Mouse (Mus musculus): ENCODE results near the gene Bbox1. TPM values are rescaled to one million over a fixed set of nuclear protein-coding genes. Genes with fewer than 3 reads are reported as not detected.

Gene Bbox1
- not detected in 2 replicates for polyA plus RNA-seq (2012; rRNA removed)

DNA sequence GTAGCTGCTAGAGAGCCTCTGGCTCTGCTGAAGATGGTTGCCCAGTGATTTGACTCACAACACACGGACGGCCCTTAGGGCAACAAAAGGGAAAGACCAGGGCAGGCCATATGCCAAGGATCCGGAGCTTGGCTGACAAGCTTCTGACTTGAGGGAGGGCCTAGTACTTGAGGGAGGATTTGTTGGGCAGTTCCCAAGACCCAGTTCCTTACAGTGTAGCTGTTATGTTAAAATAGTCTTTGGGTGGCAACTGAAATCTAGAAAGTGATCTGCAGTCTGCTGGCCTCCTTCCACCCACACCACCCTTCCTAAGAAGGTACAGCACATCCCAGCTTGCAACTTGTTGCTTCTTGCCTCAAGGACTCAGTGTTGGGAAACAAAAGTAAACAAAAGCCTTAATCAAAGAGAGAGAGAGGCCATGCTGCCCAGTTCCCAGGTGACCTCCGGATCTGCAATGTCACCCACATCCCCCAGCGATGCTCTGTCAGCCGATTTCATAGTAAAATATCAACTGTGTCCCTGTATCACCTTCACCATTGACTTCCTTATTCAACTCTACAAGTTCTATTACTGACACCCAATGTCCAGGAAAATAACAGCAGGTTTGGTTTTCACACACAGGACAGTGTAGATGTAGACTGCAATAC lies at the start of gene Bbox1:
Bbox1 (minus strand) TSS at position 52 of the 647 bp plus-strand sequence.
- Histone ChIP-seq H3K36me3 (ENCODE audit: control insufficient read depth, insufficient read depth, low read length) (no peaks in the 10 kb centered on the region), H3K27me3 (ENCODE audit: control insufficient read depth, insufficient read depth, low read length) (no peaks in the 10 kb centered on the region), H3K4me1 (ENCODE audit: control insufficient read depth, insufficient read depth, insufficient read length) (no peaks in the 10 kb centered on the region), H3K4me3 (ENCODE audit: extremely low read depth, insufficient read depth, insufficient read length) (no peak within 1 kb of the TSS), H3K27ac (ENCODE audit: insufficient read depth, low read length) (no peak within 1 kb of the TSS)
- no peak for DNase-seq (ENCODE audit: low read depth in 1 of 2, low spot score in 2 of 2)
- TF ChIP-seq CTCF (IDR thresholded peaks at IDR 0.05; ENCODE audit: extremely low read depth, insufficient read depth, insufficient read length, insufficient replicate concordance) (no peak), POLR2A (IDR thresholded peaks at IDR 0.05; ENCODE audit: low read depth, low read length) (no peak)
- 84% methylated on average over 6 of the region's 6 CpGs for WGBS

DNA sequence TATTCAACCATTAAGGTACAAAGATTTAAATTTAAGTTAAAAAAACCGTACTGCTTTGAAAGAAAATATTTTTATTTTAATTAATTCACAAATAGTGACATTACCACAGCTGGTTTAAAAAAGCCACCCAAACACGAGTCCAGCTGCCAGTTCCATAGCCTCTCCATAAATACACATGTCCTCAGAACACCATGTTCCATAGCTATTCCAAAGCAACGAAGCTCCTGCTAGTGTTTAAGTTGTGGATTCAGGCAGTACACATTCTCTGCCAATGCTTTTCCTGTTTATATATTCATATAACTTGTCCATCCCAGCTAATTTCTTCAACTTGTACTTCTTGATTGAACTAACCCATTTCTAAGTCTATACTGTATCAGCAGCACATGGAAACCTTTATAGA lies 49.5 kb upstream of the Bbox1 start:
- TF ChIP-seq CTCF (IDR thresholded peaks at IDR 0.05; ENCODE audit: extremely low read depth, insufficient read depth, insufficient read length, insufficient replicate concordance) = no peak
- no peak for TF ChIP-seq POLR2A (IDR thresholded peaks at IDR 0.05; ENCODE audit: low read depth, low read length)

DNA sequence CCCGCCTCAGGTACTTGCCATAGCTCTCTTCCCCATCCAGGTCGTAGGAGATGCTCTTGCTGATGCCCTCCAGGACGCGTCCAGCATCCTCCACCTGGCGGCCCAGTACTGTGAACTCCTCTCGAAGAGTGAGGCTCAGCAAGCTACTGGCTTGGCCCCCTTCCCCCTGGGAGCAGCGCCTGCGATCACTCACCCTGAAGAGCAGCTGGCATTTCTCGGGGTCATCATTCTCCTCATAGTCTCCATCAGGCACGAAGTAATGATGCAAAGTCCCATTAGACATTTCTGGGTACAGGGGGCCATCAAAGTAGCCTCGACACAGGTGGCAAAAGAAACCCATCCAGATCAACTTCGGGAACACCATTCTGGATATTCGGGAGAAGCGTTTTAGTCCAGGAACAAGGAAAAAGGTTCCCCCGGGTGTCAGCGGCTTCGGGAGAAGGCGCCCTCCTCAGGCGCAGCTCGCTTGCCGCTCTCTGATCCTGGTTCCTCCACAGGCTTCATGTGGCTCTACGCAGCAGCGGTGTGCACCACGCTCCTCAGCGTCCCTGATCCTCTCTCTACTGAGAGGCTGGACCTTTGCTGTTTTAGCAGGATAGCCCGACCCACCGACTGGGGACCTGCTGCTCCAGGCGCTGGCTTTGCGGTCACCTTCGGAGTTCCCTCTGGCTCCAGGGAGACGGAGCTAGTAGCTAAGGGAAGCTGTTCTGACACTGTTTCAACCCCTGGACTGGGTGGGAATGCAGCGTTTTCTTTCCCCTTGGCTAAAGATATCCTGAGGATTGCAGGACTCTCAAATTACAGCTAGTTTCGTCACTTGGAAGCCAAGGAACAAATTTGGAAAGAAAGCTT lies 48.3 kb upstream of the Bbox1 start, which contains the start of gene Fibin:
Fibin (minus strand) TSS at position 752 of the 852 bp plus-strand sequence.
- DNase-seq (ENCODE audit: low read depth in 1 of 2, low spot score in 2 of 2) = no peak
- no peak within 1 kb of the TSS for H3K4me3 ChIP-seq (ENCODE audit: extremely low read depth, insufficient read depth, insufficient read length)
- H3K36me3 ChIP-seq (ENCODE audit: control insufficient read depth, insufficient read depth, low read length) = no peaks in the 10 kb centered on the region
- H3K4me1 ChIP-seq (ENCODE audit: control insufficient read depth, insufficient read depth, insufficient read length) = no peaks in the 10 kb centered on the region
- TF ChIP-seq CTCF (IDR thresholded peaks at IDR 0.05; ENCODE audit: extremely low read depth, insufficient read depth, insufficient read length, insufficient replicate concordance) = no peak
- TF ChIP-seq POLR2A (IDR thresholded peaks at IDR 0.05; ENCODE audit: low read depth, low read length) = no peak
- H3K27ac ChIP-seq (ENCODE audit: insufficient read depth, low read length) = no peak within 1 kb of the TSS
- 10% methylated on average over 33 of the region's 33 CpGs for WGBS
- H3K27me3 ChIP-seq (ENCODE audit: control insufficient read depth, insufficient read depth, low read length) = no peaks in the 10 kb centered on the region

More for the DNA sequence above, 49.5 kb upstream of the Bbox1 start:
- DNase-seq (ENCODE audit: low read depth in 1 of 2, low spot score in 2 of 2) = no peak
- Histone ChIP-seq H3K27ac (ENCODE audit: insufficient read depth, low read length) (no peak overlapping the region), H3K4me1 (ENCODE audit: control insufficient read depth, insufficient read depth, insufficient read length) (no peaks in the 10 kb centered on the region), H3K36me3 (ENCODE audit: control insufficient read depth, insufficient read depth, low read length) (no peaks in the 10 kb centered on the region), H3K4me3 (ENCODE audit: extremely low read depth, insufficient read depth, insufficient read length) (no peak overlapping the region), H3K27me3 (ENCODE audit: control insufficient read depth, insufficient read depth, low read length) (no peaks in the 10 kb centered on the region)
- 71% methylated on average over 3 of the region's 3 CpGs for WGBS

DNA sequence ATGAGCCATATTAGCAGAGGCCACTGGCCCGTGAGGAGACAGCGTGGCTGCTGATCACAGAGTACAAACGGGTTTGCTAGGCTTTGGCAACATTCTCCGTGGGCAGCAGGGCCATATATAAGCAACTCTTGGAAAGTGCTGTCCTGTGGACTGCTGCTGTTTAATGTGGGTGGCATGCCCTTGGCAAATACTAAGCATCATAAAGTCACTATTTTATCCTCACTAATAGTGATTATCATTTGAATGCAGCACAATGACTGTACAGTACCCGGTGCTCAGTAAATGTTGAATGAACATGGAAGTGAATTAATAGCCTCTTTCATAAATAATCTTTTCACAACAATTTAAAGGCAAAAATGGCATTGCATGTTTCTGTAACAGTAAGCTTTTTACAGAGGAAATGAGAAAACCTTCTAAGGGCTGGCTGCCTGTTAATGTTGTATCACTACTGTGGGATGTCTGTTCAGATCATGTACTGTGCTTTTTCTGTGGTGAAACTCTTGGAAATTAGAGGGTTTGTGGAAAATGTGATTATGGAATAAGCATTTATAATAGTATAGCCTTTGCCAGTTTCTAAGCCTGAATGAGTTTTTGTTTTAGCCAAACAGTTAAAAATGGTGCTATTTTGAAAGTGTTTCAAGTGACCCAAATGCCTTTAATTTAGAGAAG lies 39.1 kb upstream of the Bbox1 start:
- no peak for TF ChIP-seq POLR2A (IDR thresholded peaks at IDR 0.05; ENCODE audit: low read depth, low read length)
- no peak for TF ChIP-seq CTCF (IDR thresholded peaks at IDR 0.05; ENCODE audit: extremely low read depth, insufficient read depth, insufficient read length, insufficient replicate concordance)
- DNase-seq (ENCODE audit: low read depth in 1 of 2, low spot score in 2 of 2) = no peak
- H3K36me3 ChIP-seq (ENCODE audit: control insufficient read depth, insufficient read depth, low read length) = no peaks in the 10 kb centered on the region
- H3K27ac ChIP-seq (ENCODE audit: insufficient read depth, low read length) = no peak overlapping the region
- no peak overlapping the region for H3K4me3 ChIP-seq (ENCODE audit: extremely low read depth, insufficient read depth, insufficient read length)
- 87% methylated on average over 5 of the region's 5 CpGs for WGBS
- H3K27me3 ChIP-seq (ENCODE audit: control insufficient read depth, insufficient read depth, low read length) = no peaks in the 10 kb centered on the region
- no peaks in the 10 kb centered on the region for H3K4me1 ChIP-seq (ENCODE audit: control insufficient read depth, insufficient read depth, insufficient read length)

DNA sequence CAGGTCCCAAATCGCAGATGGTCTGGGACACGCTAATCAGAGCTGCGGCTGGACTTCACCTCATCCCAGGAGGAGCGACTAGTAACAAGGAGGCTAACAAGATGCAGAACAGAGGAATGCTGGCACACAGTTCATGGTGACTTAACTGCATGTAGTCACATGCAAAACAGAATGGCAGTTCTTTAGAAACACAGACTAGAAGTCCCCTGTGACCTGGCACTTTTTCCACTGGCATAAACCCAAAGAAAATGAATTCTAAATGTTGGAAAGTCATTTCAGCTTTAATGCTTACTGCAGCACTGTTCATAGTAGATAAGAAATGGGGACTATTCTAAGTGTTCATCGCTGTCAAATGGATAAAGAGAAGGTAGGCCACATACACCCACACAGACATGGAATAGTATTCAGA lies 37.5 kb upstream of the Bbox1 start:
- DNase-seq (ENCODE audit: low read depth in 1 of 2, low spot score in 2 of 2) = no peak
- no peak for TF ChIP-seq CTCF (IDR thresholded peaks at IDR 0.05; ENCODE audit: extremely low read depth, insufficient read depth, insufficient read length, insufficient replicate concordance)
- no peak for TF ChIP-seq POLR2A (IDR thresholded peaks at IDR 0.05; ENCODE audit: low read depth, low read length)
- Histone ChIP-seq H3K4me1 (ENCODE audit: control insufficient read depth, insufficient read depth, insufficient read length) (no peaks in the 10 kb centered on the region), H3K4me3 (ENCODE audit: extremely low read depth, insufficient read depth, insufficient read length) (no peak overlapping the region), H3K27ac (ENCODE audit: insufficient read depth, low read length) (no peak overlapping the region), H3K27me3 (ENCODE audit: control insufficient read depth, insufficient read depth, low read length) (no peaks in the 10 kb centered on the region), H3K36me3 (ENCODE audit: control insufficient read depth, insufficient read depth, low read length) (no peaks in the 10 kb centered on the region)
- 86% methylated on average over 5 of the region's 5 CpGs for WGBS

DNA sequence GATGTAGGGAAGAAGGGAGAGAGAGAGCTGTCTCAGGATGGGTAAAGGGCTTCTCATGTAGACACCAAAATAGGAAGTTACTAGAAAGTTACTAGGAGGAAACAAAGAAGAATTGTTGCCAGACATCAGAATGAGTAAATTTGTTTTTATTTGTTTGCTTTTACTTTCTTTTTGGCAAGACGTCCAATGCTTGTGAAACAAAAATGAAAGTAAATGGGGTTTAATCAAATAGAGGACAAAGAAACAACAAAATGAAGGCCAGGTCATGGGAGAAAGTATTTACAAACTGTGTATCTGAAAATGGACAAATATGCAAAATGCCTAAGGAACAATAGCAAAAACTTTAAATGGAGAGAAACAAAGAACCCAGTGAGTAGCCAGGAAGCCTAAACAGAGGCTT lies 37.0 kb upstream of the Bbox1 start:
- DNase-seq (ENCODE audit: low read depth in 1 of 2, low spot score in 2 of 2) = no peak
- Histone ChIP-seq H3K27me3 (ENCODE audit: control insufficient read depth, insufficient read depth, low read length) (no peaks in the 10 kb centered on the region), H3K4me1 (ENCODE audit: control insufficient read depth, insufficient read depth, insufficient read length) (no peaks in the 10 kb centered on the region), H3K4me3 (ENCODE audit: extremely low read depth, insufficient read depth, insufficient read length) (no peak overlapping the region), H3K27ac (ENCODE audit: insufficient read depth, low read length) (no peak overlapping the region), H3K36me3 (ENCODE audit: control insufficient read depth, insufficient read depth, low read length) (no peaks in the 10 kb centered on the region)
- no peak for TF ChIP-seq CTCF (IDR thresholded peaks at IDR 0.05; ENCODE audit: extremely low read depth, insufficient read depth, insufficient read length, insufficient replicate concordance)
- no peak for TF ChIP-seq POLR2A (IDR thresholded peaks at IDR 0.05; ENCODE audit: low read depth, low read length)
- WGBS = 60% methylated on average over 1 of the region's 1 CpGs
